Mouse (Mus musculus): ENCODE results near the gene Zdhhc18. TPM values are rescaled to one million over a fixed set of nuclear protein-coding genes. Genes with fewer than 3 reads are reported as not detected.

Zdhhc18 gene
- polyA plus RNA-seq, 1 experiment from 2014 or later: 2.5 TPM

DNA sequence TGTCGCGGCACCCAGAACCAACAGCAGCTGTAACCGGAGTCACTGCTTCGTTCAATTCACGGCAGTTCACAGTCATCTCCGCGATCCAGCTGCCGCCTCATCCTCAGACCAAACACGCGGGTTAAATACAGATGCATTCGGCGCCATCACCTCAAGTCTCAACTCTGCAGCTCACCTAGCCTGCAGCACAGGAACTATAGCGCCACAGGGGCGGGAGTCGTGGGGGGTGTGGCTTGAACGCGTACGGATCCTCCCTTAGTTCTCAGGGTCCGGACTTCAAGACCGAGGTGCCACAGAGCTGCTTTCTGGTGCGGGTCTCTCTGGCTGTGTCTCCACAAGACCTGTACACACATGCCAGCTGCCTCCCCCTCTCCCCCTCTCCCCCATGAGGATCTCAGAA is 4.3 kb downstream of the Zdhhc18 start:
- Histone ChIP-seq H3K27ac (ENCODE audit: low read depth, low read length) (no peak overlapping the region), H3K4me1 (ENCODE audit: control insufficient read depth, insufficient read depth, low read length) (no peaks in the 10 kb centered on the region), H3K27me3 (replicated peaks; ENCODE audit: control insufficient read depth, insufficient read depth, low read length) (no peaks in the 10 kb centered on the region), H3K4me2 (ENCODE audit: low read length) (no peak overlapping the region), H3K9ac (ENCODE audit: low read length) (no peak overlapping the region), H3K9me3 (replicated peaks; ENCODE audit: control insufficient read depth, low read length) (0 out of 2 replicates have a peak, but pooled peaks cover 7% of the 10 kb centered on the region), H3K4me3 (ENCODE audit: low read depth, low read length) (no peak overlapping the region), H3K36me3 (ENCODE audit: control insufficient read depth, insufficient read depth, low read length) (no peaks in the 10 kb centered on the region)
- WGBS: 44% methylated on average over 21 of the region's 21 CpGs
- ATAC-seq (no peak), DNase-seq (ENCODE audit: low spot score) (no peak)

GRCm38 (mm10) chr4:133645195-133645594 is 4.8 kb downstream of the Zdhhc18 start:
- Histone ChIP-seq H3K4me2 (ENCODE audit: low read length) (no peak overlapping the region), H3K4me3 (ENCODE audit: low read depth, low read length) (no peak overlapping the region), H3K36me3 (ENCODE audit: control insufficient read depth, insufficient read depth, low read length) (no peaks in the 10 kb centered on the region), H3K27ac (ENCODE audit: low read depth, low read length) (no peak overlapping the region), H3K27me3 (replicated peaks; ENCODE audit: control insufficient read depth, insufficient read depth, low read length) (no peaks in the 10 kb centered on the region), H3K9ac (ENCODE audit: low read length) (no peak overlapping the region), H3K9me3 (replicated peaks; ENCODE audit: control insufficient read depth, low read length) (0 out of 2 replicates have a peak, but pooled peaks cover 7% of the 10 kb centered on the region), H3K4me1 (ENCODE audit: control insufficient read depth, insufficient read depth, low read length) (no peaks in the 10 kb centered on the region)
- ATAC-seq: no peak
- WGBS: 84% methylated on average over 3 of the region's 3 CpGs
- no peak for DNase-seq (ENCODE audit: low spot score)

DNA sequence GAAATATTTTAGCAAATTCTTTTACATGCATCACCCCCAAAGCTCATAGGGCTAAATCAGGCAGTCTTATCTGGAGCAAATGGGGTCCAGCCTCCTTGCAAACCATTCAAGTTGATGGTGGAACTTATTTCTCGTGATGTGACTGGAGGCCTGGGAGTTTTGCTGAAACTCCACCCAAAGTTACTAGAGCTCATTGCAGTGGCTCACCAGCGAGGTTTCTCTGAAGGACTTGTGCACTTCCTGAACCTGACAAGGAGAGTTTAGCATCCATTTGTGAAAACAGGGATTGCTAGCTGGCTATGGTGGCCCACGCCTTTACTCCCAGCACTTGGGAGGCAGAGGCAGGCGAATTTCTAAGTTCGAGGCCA is 15.9 kb downstream of the Zdhhc18 start:
- Histone ChIP-seq H3K27me3 (replicated peaks; ENCODE audit: control insufficient read depth, insufficient read depth, low read length) (no peaks in the 10 kb centered on the region), H3K4me3 (ENCODE audit: low read depth, low read length) (no peak overlapping the region), H3K27ac (ENCODE audit: low read depth, low read length) (no peak overlapping the region), H3K9me3 (replicated peaks; ENCODE audit: control insufficient read depth, low read length) (no peaks in the 10 kb centered on the region), H3K4me2 (ENCODE audit: low read length) (no peak overlapping the region), H3K4me1 (ENCODE audit: control insufficient read depth, insufficient read depth, low read length) (peaks cover 8% of the 10 kb centered on the region), H3K36me3 (ENCODE audit: control insufficient read depth, insufficient read depth, low read length) (no peaks in the 10 kb centered on the region), H3K9ac (ENCODE audit: low read length) (no peak overlapping the region)
- DNase-seq (ENCODE audit: low spot score): no peak
- WGBS: 81% methylated on average over 5 of the region's 5 CpGs
- ATAC-seq: no peak

DNA sequence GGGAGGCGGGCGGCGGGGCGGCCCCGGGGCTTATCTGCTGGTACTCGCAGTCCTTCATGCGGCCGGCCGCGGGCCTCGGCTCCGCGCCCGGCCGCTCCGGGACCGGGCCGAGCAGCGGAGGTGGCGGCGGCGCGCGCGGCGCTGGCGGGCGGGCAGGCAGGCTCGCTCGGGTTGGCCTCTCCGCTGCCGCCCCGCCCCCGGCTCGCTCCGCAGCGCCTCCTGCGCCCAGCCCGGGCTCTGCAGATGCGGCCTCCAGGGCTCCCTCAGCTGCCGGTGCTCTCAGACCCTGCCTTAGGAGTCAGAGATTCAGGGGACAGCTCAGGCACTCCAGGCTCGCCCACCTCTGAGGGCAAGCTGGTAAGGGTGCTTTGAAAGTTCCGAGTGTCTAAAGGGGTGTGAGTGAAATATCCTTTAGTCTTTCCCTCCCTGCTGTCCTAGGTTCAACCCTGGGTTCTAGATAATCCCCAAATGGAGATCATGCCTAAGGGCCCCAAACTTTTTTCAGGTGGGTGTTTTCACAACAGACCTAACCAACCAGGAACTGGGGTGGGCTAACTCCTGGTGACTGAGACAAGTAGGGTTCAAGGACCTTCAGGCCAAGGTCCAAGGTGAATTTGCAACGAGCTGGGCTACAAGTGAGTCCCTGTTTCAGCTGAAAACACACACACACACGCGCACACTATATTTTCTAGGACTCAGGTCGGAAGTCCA is 16.5 kb downstream of the Zdhhc18 start:
- Histone ChIP-seq H3K4me2 (ENCODE audit: low read length) (peak overlapping the region; percentile 70), H3K27me3 (replicated peaks; ENCODE audit: control insufficient read depth, insufficient read depth, low read length) (no peaks in the 10 kb centered on the region), H3K4me3 (ENCODE audit: low read depth, low read length) (peak overlapping the region; percentile 70), H3K27ac (ENCODE audit: low read depth, low read length) (peak overlapping the region; percentile 82), H3K9ac (ENCODE audit: low read length) (peak overlapping the region; percentile 78), H3K36me3 (ENCODE audit: control insufficient read depth, insufficient read depth, low read length) (no peaks in the 10 kb centered on the region), H3K4me1 (ENCODE audit: control insufficient read depth, insufficient read depth, low read length) (peaks cover 8% of the 10 kb centered on the region), H3K9me3 (replicated peaks; ENCODE audit: control insufficient read depth, low read length) (no peaks in the 10 kb centered on the region)
- whole genome bisulfite sequencing: 11% methylated on average over 33 of the region's 47 CpGs
- DNase-seq (ENCODE audit: low spot score) (peak; percentile 82), ATAC-seq (peak; percentile 95)

GRCm38 (mm10) chr4:133632483-133633327 is 17.2 kb downstream of the Zdhhc18 start:
- peak; percentile 65 for DNase-seq (ENCODE audit: low spot score)
- Histone ChIP-seq H3K36me3 (ENCODE audit: control insufficient read depth, insufficient read depth, low read length) (no peaks in the 10 kb centered on the region), H3K4me3 (ENCODE audit: low read depth, low read length) (peak overlapping the region; percentile 70), H3K4me2 (ENCODE audit: low read length) (peak overlapping the region; percentile 70), H3K9ac (ENCODE audit: low read length) (peak overlapping the region; percentile 78), H3K4me1 (ENCODE audit: control insufficient read depth, insufficient read depth, low read length) (peaks cover 8% of the 10 kb centered on the region), H3K27ac (ENCODE audit: low read depth, low read length) (peak overlapping the region; percentile 82), H3K9me3 (replicated peaks; ENCODE audit: control insufficient read depth, low read length) (no peaks in the 10 kb centered on the region), H3K27me3 (replicated peaks; ENCODE audit: control insufficient read depth, insufficient read depth, low read length) (no peaks in the 10 kb centered on the region)
- under 1% methylated on average over 44 of the region's 69 CpGs for WGBS
- peak; percentile 82 for ATAC-seq

DNA sequence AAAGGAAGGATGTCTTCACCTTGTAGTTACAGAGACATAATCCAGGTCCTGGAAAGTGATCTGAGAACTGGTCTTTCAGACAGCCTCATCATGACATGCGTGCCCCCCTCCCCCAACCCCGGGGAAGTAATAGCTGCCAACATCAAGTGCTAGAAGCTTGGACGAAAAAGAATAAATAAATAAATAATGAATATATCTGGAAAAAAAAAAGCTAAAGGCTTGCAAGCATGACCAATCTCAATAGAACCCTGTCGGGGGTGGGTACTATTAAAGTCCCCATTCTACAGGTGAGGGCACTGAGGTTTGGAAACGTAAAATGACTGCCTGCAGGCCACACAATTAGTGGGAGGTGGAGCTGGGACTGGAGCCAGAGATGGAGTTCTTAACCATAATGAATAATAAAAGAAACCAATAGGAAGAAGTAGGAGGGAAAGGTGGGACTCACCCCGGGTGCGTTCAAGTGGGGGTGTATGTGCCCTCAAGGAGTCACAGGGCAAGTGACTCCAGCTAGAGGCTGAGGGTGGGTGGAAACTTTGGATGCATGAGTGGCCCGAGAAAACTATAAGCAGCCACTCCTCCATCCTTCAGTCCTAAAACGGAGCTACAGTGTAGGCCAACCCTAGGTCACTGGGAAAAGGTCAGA is 18.1 kb downstream of the Zdhhc18 start:
- WGBS: 38% methylated on average over 9 of the region's 9 CpGs
- no peaks in the 10 kb centered on the region for H3K9me3 ChIP-seq (replicated peaks; ENCODE audit: control insufficient read depth, low read length)
- peaks cover 3% of the 10 kb centered on the region; the same call in 1 of the 2 replicates for H3K36me3 ChIP-seq (ENCODE audit: control insufficient read depth, insufficient read depth, low read length)
- H3K9ac ChIP-seq (ENCODE audit: low read length): peak overlapping the region; percentile 78
- ATAC-seq (no peak), DNase-seq (ENCODE audit: low spot score) (no peak)
- H3K27me3 ChIP-seq (replicated peaks; ENCODE audit: control insufficient read depth, insufficient read depth, low read length): no peaks in the 10 kb centered on the region
- H3K4me1 ChIP-seq (ENCODE audit: control insufficient read depth, insufficient read depth, low read length): peaks cover 8% of the 10 kb centered on the region
- no peak overlapping the region for H3K27ac ChIP-seq (ENCODE audit: low read depth, low read length)
- H3K4me2 ChIP-seq (ENCODE audit: low read length): peak overlapping the region; percentile 70
- peak overlapping the region; percentile 70 for H3K4me3 ChIP-seq (ENCODE audit: low read depth, low read length)

DNA sequence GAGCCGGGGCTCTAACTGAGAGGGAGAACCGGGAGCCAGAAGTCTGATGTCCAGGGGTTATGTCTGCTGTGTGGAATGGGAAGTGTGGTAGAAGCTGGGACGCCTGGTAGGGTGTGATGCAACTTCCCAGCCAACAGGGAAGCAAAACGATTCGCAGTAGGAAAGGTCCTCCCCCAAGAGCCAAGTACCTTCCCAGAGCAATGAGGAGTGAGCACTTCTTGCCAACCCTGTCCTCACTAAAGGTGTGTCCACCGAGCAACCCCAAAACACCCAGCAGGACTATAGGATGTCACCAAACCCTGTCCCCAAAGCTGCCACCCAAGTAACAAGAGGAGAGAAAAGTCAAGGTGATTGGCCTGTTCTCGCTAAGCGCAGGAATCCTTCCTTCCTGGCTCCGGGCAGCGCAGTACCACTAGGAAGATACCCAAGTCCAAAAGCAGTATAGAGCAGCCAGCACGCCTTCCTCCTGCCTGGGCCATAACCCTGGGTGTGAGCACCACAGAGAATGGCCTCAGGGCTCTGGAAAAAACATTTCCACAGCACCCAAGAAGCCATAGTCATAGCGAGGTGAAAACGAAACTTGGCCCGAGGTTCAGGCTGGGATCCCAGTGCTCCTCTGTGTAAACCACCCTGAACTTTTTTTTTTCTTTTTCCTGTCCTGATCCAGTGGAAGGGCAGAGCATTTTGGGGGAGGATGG is 18.7 kb downstream of the Zdhhc18 start:
- Histone ChIP-seq H3K4me2 (ENCODE audit: low read length) (no peak overlapping the region; the same call in 1 of the 2 replicates), H3K4me3 (ENCODE audit: low read depth, low read length) (no peak overlapping the region)
- WGBS: 87% methylated on average over 14 of the region's 14 CpGs

DNA sequence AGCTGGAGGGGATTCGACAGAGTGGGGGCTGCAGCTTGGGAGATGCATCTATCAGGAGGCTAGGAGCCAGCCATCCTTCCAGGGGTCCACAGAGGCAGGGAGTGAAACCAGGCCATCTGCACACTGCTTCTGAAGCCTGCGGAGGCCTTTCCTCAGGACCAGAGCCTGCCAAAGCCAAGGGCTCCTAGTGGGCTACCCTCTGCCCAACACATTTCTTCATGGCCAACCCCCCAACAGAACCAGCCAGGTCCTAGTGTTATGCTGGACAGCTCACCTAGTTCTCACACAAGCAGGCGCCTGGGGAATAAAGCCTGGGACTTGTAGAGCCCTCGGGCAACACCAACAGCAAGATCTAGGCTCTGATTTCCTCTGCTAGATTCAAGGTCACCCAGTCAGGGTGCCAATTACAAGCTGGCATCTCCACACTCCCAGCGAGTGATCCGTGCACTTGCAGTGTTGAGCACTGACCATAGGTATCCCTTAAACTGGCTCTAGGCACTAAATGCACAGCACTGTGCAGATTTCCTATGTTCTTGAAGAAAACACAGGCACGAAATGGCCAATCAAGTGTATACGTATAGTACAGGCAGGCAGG is 19.5 kb downstream of the Zdhhc18 start:
- H3K4me1 ChIP-seq (ENCODE audit: control insufficient read depth, insufficient read depth, low read length): peaks cover 8% of the 10 kb centered on the region
- H3K27ac ChIP-seq (ENCODE audit: low read depth, low read length): no peak overlapping the region
- H3K27me3 ChIP-seq (replicated peaks; ENCODE audit: control insufficient read depth, insufficient read depth, low read length): no peaks in the 10 kb centered on the region
- H3K9me3 ChIP-seq (replicated peaks; ENCODE audit: control insufficient read depth, low read length): no peaks in the 10 kb centered on the region
- H3K36me3 ChIP-seq (ENCODE audit: control insufficient read depth, insufficient read depth, low read length): peaks cover 18% of the 10 kb centered on the region
- DNase-seq (ENCODE audit: low spot score): no peak
- no peak overlapping the region for H3K4me3 ChIP-seq (ENCODE audit: low read depth, low read length)
- H3K4me2 ChIP-seq (ENCODE audit: low read length): no peak overlapping the region
- no peak overlapping the region; the same call in 1 of the 2 replicates for H3K9ac ChIP-seq (ENCODE audit: low read length)
- WGBS: 93% methylated on average over 8 of the region's 8 CpGs
- no peak for ATAC-seq

More for the DNA sequence above, 18.7 kb downstream of the Zdhhc18 start:
- no peak overlapping the region for H3K27ac ChIP-seq (ENCODE audit: low read depth, low read length)
- no peaks in the 10 kb centered on the region for H3K27me3 ChIP-seq (replicated peaks; ENCODE audit: control insufficient read depth, insufficient read depth, low read length)
- no peaks in the 10 kb centered on the region for H3K9me3 ChIP-seq (replicated peaks; ENCODE audit: control insufficient read depth, low read length)
- ATAC-seq: no peak
- H3K4me1 ChIP-seq (ENCODE audit: control insufficient read depth, insufficient read depth, low read length): peaks cover 8% of the 10 kb centered on the region
- peak overlapping the region; percentile 6; the same call in 1 of the 2 replicates for H3K9ac ChIP-seq (ENCODE audit: low read length)
- DNase-seq (ENCODE audit: low spot score): no peak
- peaks cover 10% of the 10 kb centered on the region; the same call in 1 of the 2 replicates for H3K36me3 ChIP-seq (ENCODE audit: control insufficient read depth, insufficient read depth, low read length)
